Mouse (Mus musculus) layer of hippocampus, adult 11-12 months (tissue): Measurements from ENCODE around the gene Crtc3.
A peak's percentile ranks its signal among the peaks of the same experiment; 100 is the strongest.

Experiments
- DNase-seq: peaks from one replicate; pipeline ENCODE4 v3.0.0; 2022; ENCODE audit warnings: low spot score

The Crtc3 gene

GRCm38 (mm10) chr7:80688556-80689220 lies at the start of gene Crtc3:
Gene Crtc3 (minus strand): TSS chr7:80688877.
- DNase-seq = peak; percentile 53

GRCm38 (mm10) chr7:80736199-80736598 lies 47.5 kb upstream of the Crtc3 start:
- DNase-seq = no peak

GRCm38 (mm10) chr7:80732986-80733385 lies 44.3 kb upstream of the Crtc3 start:
- no peak for DNase-seq

- peak; percentile 78 for DNase-seq
Observed at GRCm38 (mm10) chr7:80729662-80730061, 41.0 kb upstream of the Crtc3 start.

GRCm38 (mm10) chr7:80721041-80721440 lies 32.4 kb upstream of the Crtc3 start:
- DNase-seq = peak; percentile 28

GRCm38 (mm10) chr7:80719582-80719981 lies 30.9 kb upstream of the Crtc3 start:
- DNase-seq = no peak

GRCm38 (mm10) chr7:80719038-80719437 lies 30.4 kb upstream of the Crtc3 start:
- DNase-seq = no peak

- DNase-seq = no peak
Observed at GRCm38 (mm10) chr7:80718471-80718870, 29.8 kb upstream of the Crtc3 start.

- no peak for DNase-seq
Observed at GRCm38 (mm10) chr7:80716758-80717157, 28.1 kb upstream of the Crtc3 start.

GRCm38 (mm10) chr7:80715306-80715705 lies 26.6 kb upstream of the Crtc3 start:
- DNase-seq = no peak

GRCm38 (mm10) chr7:80711496-80711895 lies 22.8 kb upstream of the Crtc3 start:
- DNase-seq = no peak

GRCm38 (mm10) chr7:80710333-80710732 lies 21.7 kb upstream of the Crtc3 start:
- DNase-seq = no peak

- no peak for DNase-seq
Observed at GRCm38 (mm10) chr7:80704066-80704465, 15.4 kb upstream of the Crtc3 start.

GRCm38 (mm10) chr7:80702510-80702909 lies 13.8 kb upstream of the Crtc3 start:
- DNase-seq = no peak

GRCm38 (mm10) chr7:80699709-80700108 lies 11.0 kb upstream of the Crtc3 start:
- no peak for DNase-seq

GRCm38 (mm10) chr7:80698940-80699339 lies 10.3 kb upstream of the Crtc3 start:
- no peak for DNase-seq

- no peak for DNase-seq
Observed at GRCm38 (mm10) chr7:80697859-80698258, 9.2 kb upstream of the Crtc3 start.

GRCm38 (mm10) chr7:80696903-80697302 lies 8.2 kb upstream of the Crtc3 start:
- no peak for DNase-seq

GRCm38 (mm10) chr7:80696334-80696733 lies 7.7 kb upstream of the Crtc3 start:
- DNase-seq = no peak

- no peak for DNase-seq
Observed at GRCm38 (mm10) chr7:80692472-80692871, 3.8 kb upstream of the Crtc3 start.

- peak; percentile 53 for DNase-seq
Observed at GRCm38 (mm10) chr7:80691131-80691530, 2.5 kb upstream of the Crtc3 start.

GRCm38 (mm10) chr7:80689221-80689591 lies 529 bp upstream of the Crtc3 start:
- no peak for DNase-seq

GRCm38 (mm10) chr7:80687721-80688555 lies 739 bp downstream of the Crtc3 start:
- DNase-seq = peak; percentile 66
